Mouse (Mus musculus) myocyte (in vitro differentiated cells): ENCODE data around the gene Zdhhc19.

Experiments
- POLR2A ChIP-seq: IDR thresholded peaks from one replicate; pipeline ENCODE4 v1.6.1; 2011; ENCODE audit warnings: low read depth, mild to moderate bottlenecking, control low read depth, moderate library complexity; ENCODE audit not compliant: insufficient read length
- TCF12 ChIP-seq: IDR thresholded peaks from one replicate; pipeline ENCODE4 v1.6.1; 2011; ENCODE audit warnings: mild to moderate bottlenecking, control low read depth; ENCODE audit not compliant: poor library complexity, insufficient read depth, severe bottlenecking

- TF ChIP-seq TCF12 (no peak), POLR2A (no peak)
Observed at GRCm38 (mm10) chr16:32524244-32524615, 28.2 kb downstream of the Zdhhc19 start.
